Mouse (Mus musculus): ENCODE data around the gene Aph1a.

GRCm38 (mm10) chr3:95942749-95943148 is 49.0 kb downstream of the Aph1a start:
- no peak for TF ChIP-seq CTCF (IDR thresholded peaks at IDR 0.05; ENCODE audit: low read depth, low read length)
- TF ChIP-seq POLR2A (IDR thresholded peaks at IDR 0.05; ENCODE audit: insufficient read depth, low read length) = no peak
- TF ChIP-seq EP300 (IDR thresholded peaks at IDR 0.05; ENCODE audit: insufficient read depth, low read depth, low read length) = no peak
